Mouse (Mus musculus) hindbrain, embryonic 11.5 days (tissue): Measurements from ENCODE around the gene Rfxank. TPM values are rescaled to one million over a fixed set of nuclear protein-coding genes. Genes with fewer than 3 reads are reported as not detected.
A peak's percentile ranks its signal among the peaks of the same experiment; 100 is the strongest.

Source experiments
- ATAC-seq: fragments of 200-750 bp; cut with Nextera tagmentation; 2 replicates; pipeline ENCODE4 v1.8.0; 2017; ENCODE audit warnings: mild to moderate bottlenecking, moderate TSS enrichment, moderate library complexity; ENCODE audit not compliant: low FRiP score
- DNase-seq: peaks from one replicate; pipeline ENCODE4 v3.0.0-alpha.2; 2015; ENCODE audit warnings: low spot score
- H3K27ac ChIP-seq: fragments of 300-500 bp; sonication (generic); 2 replicates; pipeline ENCODE4 v1.5.1; 2014; ENCODE audit warnings: mild to moderate bottlenecking, low read depth, low read length
- H3K27me3 ChIP-seq: fragments of 300-500 bp; sonication (generic); 2 replicates; pipeline ENCODE4 v1.6.1; 2014; ENCODE audit warnings: mild to moderate bottlenecking, low read length, moderate library complexity, mixed read lengths; ENCODE audit not compliant: control insufficient read depth, insufficient read depth
- H3K36me3 ChIP-seq: fragments of 300-500 bp; sonication (generic); 2 replicates; pipeline ENCODE4 v1.6.1; 2014; ENCODE audit warnings: mild to moderate bottlenecking, low read length, moderate library complexity, mixed read lengths; ENCODE audit not compliant: control insufficient read depth, insufficient read depth
- H3K4me1 ChIP-seq: fragments of 300-500 bp; sonication (generic); replicated peaks from 2 replicates; pipeline ENCODE4 v1.6.1; 2014; ENCODE audit warnings: low read length, mixed read lengths; ENCODE audit not compliant: control insufficient read depth, insufficient read depth
- H3K4me2 ChIP-seq: fragments of 300-500 bp; sonication (generic); replicated peaks from 2 replicates; pipeline ENCODE4 v1.6.1; 2014; ENCODE audit warnings: mild to moderate bottlenecking, low read depth, low read length
- H3K4me3 ChIP-seq: fragments of 300-500 bp; sonication (generic); 2 replicates; pipeline ENCODE4 v1.5.1; 2014; ENCODE audit warnings: low read depth, low read length
- H3K9ac ChIP-seq: fragments of 300-500 bp; sonication (generic); 2 replicates; pipeline ENCODE4 v1.6.1; 2014; ENCODE audit warnings: low read depth, low read length
- H3K9me3 ChIP-seq: fragments of 300-500 bp; sonication (generic); 2 replicates; pipeline ENCODE4 v1.6.1; 2016; ENCODE audit warnings: low read length; ENCODE audit not compliant: control insufficient read depth
- WGBS: fragments of 180-500 bp; shearing (Covaris S2); extraction: QIAGEN DNeasy Blood & Tissue Kit; methylation state at CpG from one replicate; pipeline ENCODE4 v1.1.7; 2014; 5-methylcytosine and 5-hydroxymethylcytosine counted together
- polyA plus RNA-seq: library from polyadenylated mRNA; unstranded; fragments of >200 nt; fragmentation: Nextera tagmentation; extraction: Ambion mirVana; gene quantifications from 2 replicates; pipeline ENCODE4 v1.2.1, GENCODE M21; 2014

Gene Rfxank
- polyA plus RNA-seq, 1 experiment from 2014 or later, result 14.6 TPM

GRCm38 (mm10) chr8:70120667-70121066, 18.3 kb downstream of the Rfxank start, which contains the start of gene Ncan:
Gene Ncan, minus strand, starts transcription at chr8:70120873.
- Histone ChIP-seq H3K36me3 (no peaks in the 10 kb centered on the region), H3K27ac (peak within 1 kb of the TSS; percentile 96), H3K4me1 (peaks cover 4% of the 10 kb centered on the region; the same call in 1 of the 2 replicates), H3K27me3 (peaks cover 9% of the 10 kb centered on the region), H3K9me3 (no peaks in the 10 kb centered on the region), H3K9ac (peak within 1 kb of the TSS; percentile 76), H3K4me3 (peak within 1 kb of the TSS; percentile 50), H3K4me2 (peak within 1 kb of the TSS; percentile 71)
- DNase-seq, result peak; percentile 94
- ATAC-seq, result peak; percentile 67
- WGBS, result 1% methylated on average over 19 of the region's 19 CpGs

- H3K27ac ChIP-seq, result peak overlapping the region; percentile 96
- no peaks in the 10 kb centered on the region; the same call in 1 of the 2 replicates for H3K9me3 ChIP-seq
- H3K27me3 ChIP-seq, result peaks cover 23% of the 10 kb centered on the region
- peaks cover 4% of the 10 kb centered on the region; the same call in 1 of the 2 replicates for H3K4me1 ChIP-seq
- H3K9ac ChIP-seq, result peak overlapping the region; percentile 76
- peak; percentile 86 for DNase-seq
- peak; percentile 91 for ATAC-seq
- 0 out of 2 replicates have a peak, but pooled peaks cover 2% of the 10 kb centered on the region for H3K36me3 ChIP-seq
- 7% methylated on average over 17 of the region's 17 CpGs for WGBS
- H3K4me3 ChIP-seq, result peak overlapping the region; percentile 50
- H3K4me2 ChIP-seq, result peak overlapping the region; percentile 71
Observed at GRCm38 (mm10) chr8:70118726-70119700, 19.9 kb downstream of the Rfxank start.

- Histone ChIP-seq H3K36me3 (0 out of 2 replicates have a peak, but pooled peaks cover 2% of the 10 kb centered on the region), H3K9me3 (no peaks in the 10 kb centered on the region; the same call in 1 of the 2 replicates), H3K27ac (no peak overlapping the region), H3K4me1 (peaks cover 4% of the 10 kb centered on the region), H3K4me3 (no peak overlapping the region), H3K4me2 (no peak overlapping the region), H3K9ac (no peak overlapping the region), H3K27me3 (peaks cover 36% of the 10 kb centered on the region)
- DNase-seq, result peak; percentile 56
- no peak for ATAC-seq
- WGBS, result 10% methylated on average over 9 of the region's 9 CpGs
Observed at GRCm38 (mm10) chr8:70117611-70118010, 21.3 kb downstream of the Rfxank start.

- no peak for ATAC-seq
- H3K27ac ChIP-seq, result no peak overlapping the region
- 73% methylated on average over 13 of the region's 13 CpGs for WGBS
- DNase-seq, result no peak
- H3K4me1 ChIP-seq, result peaks cover 4% of the 10 kb centered on the region
- H3K27me3 ChIP-seq, result peaks cover 48% of the 10 kb centered on the region
- no peaks in the 10 kb centered on the region; the same call in 1 of the 2 replicates for H3K9me3 ChIP-seq
- no peak overlapping the region for H3K4me3 ChIP-seq
- no peak overlapping the region for H3K4me2 ChIP-seq
- H3K36me3 ChIP-seq, result peaks cover 10% of the 10 kb centered on the region
- no peak overlapping the region for H3K9ac ChIP-seq
Observed at GRCm38 (mm10) chr8:70114892-70115291, 24.1 kb downstream of the Rfxank start.

- 23% methylated on average over 6 of the region's 6 CpGs for WGBS
- ATAC-seq, result no peak
- Histone ChIP-seq H3K27me3 (peaks cover 49% of the 10 kb centered on the region), H3K4me3 (no peak overlapping the region), H3K4me1 (peaks cover 4% of the 10 kb centered on the region), H3K9me3 (no peaks in the 10 kb centered on the region; the same call in 1 of the 2 replicates), H3K4me2 (no peak overlapping the region), H3K27ac (no peak overlapping the region), H3K36me3 (peaks cover 10% of the 10 kb centered on the region), H3K9ac (no peak overlapping the region)
- DNase-seq, result no peak
Observed at GRCm38 (mm10) chr8:70114488-70114887, 24.5 kb downstream of the Rfxank start.

- DNase-seq, result peak; percentile 63
- Histone ChIP-seq H3K4me3 (peak overlapping the region; percentile 6; the same call in 1 of the 2 replicates), H3K27ac (no peak overlapping the region), H3K36me3 (peaks cover 13% of the 10 kb centered on the region), H3K27me3 (peaks cover 49% of the 10 kb centered on the region), H3K9ac (no peak overlapping the region), H3K9me3 (no peaks in the 10 kb centered on the region; the same call in 1 of the 2 replicates), H3K4me1 (peaks cover 3% of the 10 kb centered on the region), H3K4me2 (peak overlapping the region; percentile 5; the same call in 1 of the 2 replicates)
- 6% methylated on average over 43 of the region's 43 CpGs for WGBS
- ATAC-seq, result peak; percentile 39; the same call in 1 of the 2 replicates
Observed at GRCm38 (mm10) chr8:70112401-70113016, 26.4 kb downstream of the Rfxank start.

- Histone ChIP-seq H3K36me3 (peaks cover 13% of the 10 kb centered on the region), H3K9ac (no peak overlapping the region), H3K4me1 (no peaks in the 10 kb centered on the region; the same call in none of the 2 replicates), H3K9me3 (no peaks in the 10 kb centered on the region; the same call in 1 of the 2 replicates), H3K4me2 (no peak overlapping the region), H3K4me3 (no peak overlapping the region), H3K27ac (no peak overlapping the region), H3K27me3 (peaks cover 45% of the 10 kb centered on the region)
- ATAC-seq, result no peak
- DNase-seq, result no peak
- 55% methylated on average over 23 of the region's 23 CpGs for WGBS
Observed at GRCm38 (mm10) chr8:70111192-70111795, 27.7 kb downstream of the Rfxank start.

GRCm38 (mm10) chr8:70110451-70110850, 28.5 kb downstream of the Rfxank start:
- Histone ChIP-seq H3K27ac (no peak overlapping the region), H3K4me3 (no peak overlapping the region), H3K27me3 (peaks cover 38% of the 10 kb centered on the region), H3K4me1 (no peaks in the 10 kb centered on the region; the same call in none of the 2 replicates), H3K36me3 (peaks cover 13% of the 10 kb centered on the region), H3K9ac (no peak overlapping the region), H3K9me3 (no peaks in the 10 kb centered on the region; the same call in 1 of the 2 replicates), H3K4me2 (no peak overlapping the region)
- no peak for DNase-seq
- WGBS, result 87% methylated on average over 2 of the region's 2 CpGs
- ATAC-seq, result no peak
